Mouse (Mus musculus) forebrain, postnatal 0 days (tissue): ENCODE data around the gene Mphosph6. TPM values are rescaled to one million over a fixed set of nuclear protein-coding genes. Genes with fewer than 3 reads are reported as not detected.

ENCODE experiments used
- ATAC-seq: fragments of 200-750 bp; cut with Nextera tagmentation; 2 replicates; pipeline ENCODE4 v1.8.0; 2017; ENCODE audit warnings: mild to moderate bottlenecking, moderate library complexity
- DNase-seq: peaks from one replicate; pipeline ENCODE4 v3.0.0-alpha.2; 2015
- H3K27ac ChIP-seq: fragments of 300-500 bp; sonication (generic); 2 replicates; pipeline ENCODE4 v1.5.1; 2014; ENCODE audit warnings: low read depth, mild to moderate bottlenecking, antibody characterized with exemption, low read length, moderate library complexity, mixed read lengths
- H3K27me3 ChIP-seq: fragments of 300-500 bp; sonication (generic); 2 replicates; pipeline ENCODE4 v1.6.1; 2014; ENCODE audit warnings: mild to moderate bottlenecking, low read length, mixed read lengths; ENCODE audit not compliant: insufficient read depth
- H3K36me3 ChIP-seq: fragments of 300-500 bp; sonication (generic); 2 replicates; pipeline ENCODE4 v1.6.1; 2014; ENCODE audit warnings: mild to moderate bottlenecking, moderate library complexity; ENCODE audit not compliant: insufficient read depth
- H3K4me1 ChIP-seq: fragments of 300-500 bp; sonication (generic); 2 replicates; pipeline ENCODE4 v1.6.1; 2014; ENCODE audit warnings: antibody characterized with exemption; ENCODE audit not compliant: insufficient read depth
- H3K4me2 ChIP-seq: fragments of 300-500 bp; sonication (generic); 2 replicates; pipeline ENCODE4 v1.6.1; 2014; ENCODE audit warnings: low read depth, mild to moderate bottlenecking, moderate library complexity
- H3K4me3 ChIP-seq: fragments of 300-500 bp; sonication (generic); 2 replicates; pipeline ENCODE4 v1.5.1; 2014; ENCODE audit warnings: low read depth, low read length, mixed read lengths
- H3K9ac ChIP-seq: fragments of 300-500 bp; sonication (generic); 2 replicates; pipeline ENCODE4 v1.6.1; 2014; ENCODE audit warnings: mild to moderate bottlenecking
- H3K9me3 ChIP-seq: fragments of 300-500 bp; sonication (generic); 2 replicates; pipeline ENCODE4 v1.6.1; 2016; ENCODE audit warnings: low read length
- CTCF ChIP-seq: sonication (generic); IDR thresholded peaks from 2 replicates; pipeline ENCODE4 v1.5.1; 2016; ENCODE audit warnings: antibody characterized with exemption, control low read depth, low read depth
- WGBS: fragments of 180-500 bp; shearing (Covaris S2); extraction: QIAGEN DNeasy Blood & Tissue Kit; methylation state at CpG from one replicate; pipeline ENCODE4 v1.1.7; 2014; 5-methylcytosine and 5-hydroxymethylcytosine counted together
- polyA plus RNA-seq: library from polyadenylated mRNA; unstranded; fragments of >200 nt; fragmentation: Nextera tagmentation; extraction: Ambion mirVana; gene quantifications from 2 replicates; pipeline ENCODE4 v1.2.1, GENCODE M21; 2015
- total RNA-seq: library from RNA; depleted of rRNA; stranded (reverse); fragments of >200 nt; gene quantifications from 2 replicates; pipeline ENCODE4 v1.2.3, GENCODE M21; 2014

Gene Mphosph6
- total and polyA plus RNA-seq, 2 experiments from 2014 or later: 18.5 to 38.8 TPM

GRCm38 (mm10) chr8:117802299-117802689 lies 551 bp upstream of the Mphosph6 start:
- peak overlapping the region; percentile 75 for H3K4me2 ChIP-seq
- H3K9ac ChIP-seq: peak overlapping the region; percentile 83
- ATAC-seq (peak; percentile 70), DNase-seq (no peak)
- 0 out of 2 replicates have a peak, but pooled peaks cover 12% of the 10 kb centered on the region for H3K36me3 ChIP-seq
- TF ChIP-seq CTCF: no peak; the same call in 1 of the 2 replicates
- peak overlapping the region; percentile 85 for H3K4me3 ChIP-seq
- no peaks in the 10 kb centered on the region; the same call in 1 of the 2 replicates for H3K27me3 ChIP-seq
- H3K4me1 ChIP-seq: peaks cover 5% of the 10 kb centered on the region; the same call in 1 of the 2 replicates
- H3K27ac ChIP-seq: peak overlapping the region; percentile 85
- H3K9me3 ChIP-seq: no peaks in the 10 kb centered on the region
- 2% methylated on average over 11 of the region's 11 CpGs for WGBS

GRCm38 (mm10) chr8:117798066-117798465 lies 3.7 kb downstream of the Mphosph6 start:
- H3K27me3 ChIP-seq: no peaks in the 10 kb centered on the region
- ATAC-seq: no peak
- H3K9me3 ChIP-seq: no peaks in the 10 kb centered on the region
- no peak for TF ChIP-seq CTCF
- H3K27ac ChIP-seq: no peak overlapping the region
- H3K4me2 ChIP-seq: no peak overlapping the region
- WGBS: 98% methylated on average over 2 of the region's 2 CpGs
- DNase-seq: no peak
- no peak overlapping the region for H3K9ac ChIP-seq
- H3K36me3 ChIP-seq: peaks cover 32% of the 10 kb centered on the region; the same call in 1 of the 2 replicates
- peaks cover 5% of the 10 kb centered on the region; the same call in 1 of the 2 replicates for H3K4me1 ChIP-seq
- no peak overlapping the region for H3K4me3 ChIP-seq

GRCm38 (mm10) chr8:117796464-117796863 lies 5.3 kb downstream of the Mphosph6 start:
- no peaks in the 10 kb centered on the region for H3K9me3 ChIP-seq
- H3K27me3 ChIP-seq: no peaks in the 10 kb centered on the region
- TF ChIP-seq CTCF: no peak
- H3K36me3 ChIP-seq: peaks cover 41% of the 10 kb centered on the region
- no peak overlapping the region for H3K27ac ChIP-seq
- WGBS: 95% methylated on average over 15 of the region's 15 CpGs
- no peak overlapping the region for H3K4me3 ChIP-seq
- no peak overlapping the region for H3K9ac ChIP-seq
- no peak overlapping the region for H3K4me2 ChIP-seq
- peaks cover 5% of the 10 kb centered on the region; the same call in 1 of the 2 replicates for H3K4me1 ChIP-seq
- ATAC-seq: no peak
- DNase-seq: no peak

- 84% methylated on average over 10 of the region's 10 CpGs for WGBS
- no peak overlapping the region for H3K27ac ChIP-seq
- ATAC-seq: no peak
Measured at GRCm38 (mm10) chr8:117794581-117794980, 7.2 kb downstream of the Mphosph6 start.

GRCm38 (mm10) chr8:117792616-117793144 lies 9.1 kb downstream of the Mphosph6 start:
- no peak for DNase-seq
- Histone ChIP-seq H3K27me3 (no peaks in the 10 kb centered on the region), H3K27ac (no peak overlapping the region), H3K36me3 (peaks cover 54% of the 10 kb centered on the region), H3K9ac (no peak overlapping the region), H3K4me1 (no peaks in the 10 kb centered on the region), H3K4me2 (no peak overlapping the region), H3K9me3 (no peaks in the 10 kb centered on the region), H3K4me3 (no peak overlapping the region)
- no peak for ATAC-seq
- WGBS: 83% methylated on average over 19 of the region's 19 CpGs
- TF ChIP-seq CTCF: no peak

More at GRCm38 (mm10) chr8:117794581-117794980, 7.2 kb downstream of the Mphosph6 start:
- Histone ChIP-seq H3K4me2 (no peak overlapping the region), H3K27me3 (no peaks in the 10 kb centered on the region), H3K9me3 (no peaks in the 10 kb centered on the region), H3K36me3 (peaks cover 55% of the 10 kb centered on the region), H3K9ac (no peak overlapping the region), H3K4me3 (no peak overlapping the region), H3K4me1 (no peaks in the 10 kb centered on the region)
- no peak for DNase-seq
- no peak for TF ChIP-seq CTCF

- Histone ChIP-seq H3K27me3 (no peaks in the 10 kb centered on the region), H3K9ac (no peak overlapping the region), H3K36me3 (peaks cover 21% of the 10 kb centered on the region), H3K4me3 (no peak overlapping the region), H3K4me1 (no peaks in the 10 kb centered on the region), H3K27ac (no peak overlapping the region), H3K9me3 (0 out of 2 replicates have a peak, but pooled peaks cover 4% of the 10 kb centered on the region), H3K4me2 (no peak overlapping the region)
- 94% methylated on average over 3 of the region's 3 CpGs for WGBS
- ATAC-seq (no peak), DNase-seq (no peak)
- TF ChIP-seq CTCF: no peak
Measured at GRCm38 (mm10) chr8:117786428-117786827, 15.3 kb downstream of the Mphosph6 start.

- no peak for DNase-seq
- Histone ChIP-seq H3K36me3 (no peaks in the 10 kb centered on the region), H3K27me3 (no peaks in the 10 kb centered on the region), H3K9ac (no peak overlapping the region), H3K27ac (no peak overlapping the region), H3K9me3 (0 out of 2 replicates have a peak, but pooled peaks cover 4% of the 10 kb centered on the region), H3K4me3 (no peak overlapping the region), H3K4me2 (no peak overlapping the region), H3K4me1 (no peaks in the 10 kb centered on the region)
- no peak for ATAC-seq
- WGBS: 90% methylated on average over 7 of the region's 7 CpGs
- TF ChIP-seq CTCF: no peak
Measured at GRCm38 (mm10) chr8:117783021-117783420, 18.7 kb downstream of the Mphosph6 start.
